ENCODE assay signal across 9 mouse cellular contexts in genomic region chr11:94242760-94243421, GRCm38 (mm10). TPM values are rescaled to one million over a fixed set of nuclear protein-coding genes. Genes with fewer than 3 reads are reported as not detected.
DNase-seq lines count a peak whose midpoint lies in the region; ATAC-seq and TF ChIP-seq lines count a peak whose summit lies in the region.
"Had no signal": no experiment of that assay in that cellular context is flagged by ENCODE, and none has a peak within 500 bp of the region (broad histone marks: within the 10 kb centered on the region; RNA-seq: fewer than 3 reads in every experiment).

No protein-coding gene starts in this region.

- peak overlapping the region; percentile 52 for H3K4me2 ChIP-seq in midbrain, embryonic 12.5 days (replicated peaks)

- WGBS in bone marrow, adult 2 months, result 8% methylated on average over 29 of the region's 29 CpGs
- 3% methylated on average over 29 of the region's 29 CpGs for WGBS in heart, embryonic 10.5 days
- WGBS in midbrain, embryonic 12.5 days, result 4% methylated on average over 29 of the region's 29 CpGs

- H3K9ac ChIP-seq in midbrain, embryonic 12.5 days (replicated peaks), result no peak overlapping the region; the same call in 1 of the 2 replicates

- H3K4me3 ChIP-seq in bone marrow, adult 2 months (replicated peaks; ENCODE audit: control insufficient read depth, low read depth, low read length), result peak overlapping the region; percentile 14
- H3K4me3 ChIP-seq in heart, embryonic 10.5 days, result peak overlapping the region; percentile 59
- peak overlapping the region; percentile 22 for H3K4me3 ChIP-seq in midbrain, embryonic 12.5 days

- H3K27me3 ChIP-seq in heart, embryonic 10.5 days (ENCODE audit: insufficient read depth, poor library complexity, severe bottlenecking), result peaks cover 42% of the 10 kb centered on the region
- H3K27me3 ChIP-seq in midbrain, embryonic 12.5 days, result peaks cover 32% of the 10 kb centered on the region

- H3K4me1 ChIP-seq in bone marrow, adult 2 months (ENCODE audit: control insufficient read depth, insufficient read depth, low read length), result peaks cover 1% of the 10 kb centered on the region; the same call in 1 of the 2 replicates
- peaks cover 34% of the 10 kb centered on the region for H3K4me1 ChIP-seq in heart, embryonic 10.5 days
- peaks cover 51% of the 10 kb centered on the region for H3K4me1 ChIP-seq in midbrain, embryonic 12.5 days

- TF ChIP-seq CTCF in bone marrow, adult 2 months (IDR thresholded peaks at IDR 0.05; ENCODE audit: control insufficient read depth, insufficient read depth, low read length), result no peak

- H3K36me3 ChIP-seq in heart, embryonic 10.5 days, result no peaks in the 10 kb centered on the region
- H3K36me3 ChIP-seq in midbrain, embryonic 12.5 days, result no peaks in the 10 kb centered on the region

- H3K27ac ChIP-seq in bone marrow, adult 2 months (ENCODE audit: control insufficient read depth, insufficient read depth, low read depth, low read length, poor library complexity), result no peak overlapping the region
- H3K27ac ChIP-seq in heart, embryonic 10.5 days, result peak overlapping the region; percentile 87
- H3K27ac ChIP-seq in midbrain, embryonic 12.5 days (replicated peaks), result peak overlapping the region; percentile 22; the same call in 1 of the 2 replicates

- peak; percentile 34; the same call in 1 of the 2 replicates for ATAC-seq in midbrain, embryonic 12.5 days (ENCODE audit: low FRiP score, low read depth)

- DNase-seq in adrenal gland, postnatal 14 days, result peak; percentile 39
- no peak for DNase-seq in adrenal gland, adult 8-10 months
- no peak for DNase-seq in heart, embryonic 10.5 days (ENCODE audit: low spot score)
- DNase-seq in kidney, postnatal 14 days, result peak; percentile 36
- no peak for DNase-seq in spleen, adult 18-20 months
- DNase-seq in right cerebral cortex, adult 2 months (ENCODE audit: low spot score in 2 of 2), result no peak

- TF ChIP-seq POLR2A in bone marrow, adult 2 months (IDR thresholded peaks at IDR 0.05; ENCODE audit: borderline replicate concordance, control insufficient read depth, low read depth, low read length), result no peak

- H3K9me3 ChIP-seq in heart, embryonic 10.5 days, result no peaks in the 10 kb centered on the region
- H3K9me3 ChIP-seq in midbrain, embryonic 12.5 days, result no peaks in the 10 kb centered on the region

RNA-seq across cellular contexts. Expression of gene Wfikkn2, which starts 2.9 kb away (rescaled TPM):
- total RNA-seq in adrenal gland, postnatal 14 days (2021), result 0.63 and 0.68 TPM in 2 replicates
- 1 to 10 TPM in 2 of 4 experiments, under 1 TPM in 2; 0.26 to 2.2 (median 0.97) TPM for total RNA-seq in adrenal gland, adult 8-10 months (2022)
- polyA plus RNA-seq in bone marrow, adult 2 months (2011; ENCODE audit: insufficient read depth, insufficient read length, low replicate concordance, missing spikeins), result 0.42 TPM in 1 of 2 replicates, not detected in the other
- 0.59 and 1.7 TPM in 2 replicates for polyA plus RNA-seq in heart, embryonic 10.5 days (2016; fragmentation: Nextera tagmentation; extraction: Ambion mirVana)
- polyA plus RNA-seq in midbrain, embryonic 12.5 days (2016; fragmentation: Nextera tagmentation; extraction: Ambion mirVana), result 3.8 and 4.5 TPM in 2 replicates

RNA-seq across cellular contexts. Expression of gene Tob1, which starts 31.6 kb away (rescaled TPM):
- 158 and 199 TPM in 2 replicates for total RNA-seq in adrenal gland, postnatal 14 days (2021)
- 100 to 1,000 TPM; 162 to 301 (median 191) TPM for total RNA-seq in adrenal gland, adult 8-10 months (2022)
- 3.3 and 6.4 TPM in 2 replicates for polyA plus RNA-seq in bone marrow, adult 2 months (2011; ENCODE audit: insufficient read depth, insufficient read length, low replicate concordance, missing spikeins)
- 18.5 and 21.7 TPM in 2 replicates for polyA plus RNA-seq in heart, embryonic 10.5 days (2016; fragmentation: Nextera tagmentation; extraction: Ambion mirVana)
- 36.7 and 38.3 TPM in 2 replicates for polyA plus RNA-seq in midbrain, embryonic 12.5 days (2016; fragmentation: Nextera tagmentation; extraction: Ambion mirVana)

RNA-seq across cellular contexts. Expression of gene Gm21885, which starts 38.8 kb away (rescaled TPM):
- total RNA-seq in adrenal gland, postnatal 14 days (2021), result not detected in 2 replicates
- not detected for total RNA-seq in adrenal gland, adult 8-10 months (2022)
- polyA plus RNA-seq in bone marrow, adult 2 months (2011; ENCODE audit: insufficient read depth, insufficient read length, low replicate concordance, missing spikeins), result not detected in 2 replicates
- polyA plus RNA-seq in heart, embryonic 10.5 days (2016; fragmentation: Nextera tagmentation; extraction: Ambion mirVana), result 0.18 TPM in 1 of 2 replicates, not detected in the other
- polyA plus RNA-seq in midbrain, embryonic 12.5 days (2016; fragmentation: Nextera tagmentation; extraction: Ambion mirVana), result 0.32 and 0.42 TPM in 2 replicates
- total RNA-seq: gastrocnemius, adult 8-10 months had no signal

Comparison
In these comparisons a context has a peak if more than half of its experiments do, and no peak if none do; other contexts are left out.
1. DNase-seq: peak in adrenal gland, postnatal 14 days (single experiment) and kidney, postnatal 14 days (single experiment); none in adrenal gland, adult 8-10 months (single experiment), heart, embryonic 10.5 days (single experiment), spleen, adult 18-20 months (0 of 2) and right cerebral cortex, adult 2 months (0 of 2).
2. Peak in every context shown above with its lines, with median percentiles within 50 percentile points of each other: H3K4me3 ChIP-seq.